Mouse (Mus musculus) CH12.LX (cell line): ENCODE results near the gene Tpsg1. TPM values are rescaled to one million over a fixed set of nuclear protein-coding genes. Genes with fewer than 3 reads are reported as not detected.

ENCODE experiments used
- DNase-seq: peaks from one replicate; pipeline ENCODE4 v3.0.0-alpha.2; 2013; ENCODE audit errors: extremely low read depth
- H3K27ac ChIP-seq: 2 replicates; pipeline ENCODE4 v1.5.1; 2012; ENCODE audit warnings: low read depth, mild to moderate bottlenecking, control low read depth, moderate library complexity; ENCODE audit not compliant: insufficient read depth
- H3K27me3 ChIP-seq: replicated peaks from 2 replicates; pipeline ENCODE3; 2012; ENCODE audit warnings: inconsistent platforms
- H3K36me3 ChIP-seq, 2 experiments: replicated peaks in 1 of 2; 2 replicates each; pipeline versions ENCODE3 to v1.6.1; 2012; ENCODE audit warnings: inconsistent platforms in 1 of 2, low read length in 1 of 2, mild to moderate bottlenecking in 1 of 2, mixed read lengths in 1 of 2, moderate library complexity in 1 of 2; ENCODE audit not compliant: control insufficient read depth in 1 of 2, insufficient read depth in 1 of 2
- H3K4me1 ChIP-seq, 2 experiments: 2 replicates each; pipeline ENCODE4 v1.6.1; 2012; ENCODE audit warnings: inconsistent platforms in 1 of 2, moderate library complexity in 1 of 2; ENCODE audit not compliant: insufficient read depth in 2 of 2, control insufficient read depth in 1 of 2
- H3K4me2 ChIP-seq: 2 replicates; pipeline ENCODE4 v1.6.1; 2012; ENCODE audit warnings: low read depth, mild to moderate bottlenecking, control low read depth; ENCODE audit not compliant: poor library complexity, insufficient read depth, severe bottlenecking
- H3K4me3 ChIP-seq, 3 experiments: fragments of 150-350 bp in 1 of 3; sonication (generic) in 1 of 3; replicated peaks in 1 of 3; 2 replicates each; pipeline versions ENCODE3 to v1.5.1; 2011 to 2012; ENCODE audit warnings: low read depth in 2 of 3, low read length in 2 of 3, mild to moderate bottlenecking in 2 of 3, moderate library complexity in 2 of 3, control low read depth in 1 of 3, improper control_type of control experiment in 1 of 3, inconsistent platforms in 1 of 3, mixed read lengths in 1 of 3; ENCODE audit not compliant: poor library complexity in 1 of 3
- H3K79me2 ChIP-seq: replicated peaks from 2 replicates; pipeline ENCODE4 v1.6.1; 2012; ENCODE audit warnings: mild to moderate bottlenecking, moderate library complexity; ENCODE audit not compliant: control insufficient read depth, poor library complexity, insufficient read depth, severe bottlenecking; ENCODE audit errors: extremely low read depth
- H3K9ac ChIP-seq: 2 replicates; pipeline ENCODE4 v1.6.1; 2012; ENCODE audit warnings: low read depth, mild to moderate bottlenecking, control low read depth, moderate library complexity; ENCODE audit not compliant: insufficient read depth
- H3K9me3 ChIP-seq: replicated peaks from 2 replicates; pipeline ENCODE3; 2012; ENCODE audit warnings: low read length, inconsistent platforms, mixed read lengths
- CHD1 ChIP-seq: IDR thresholded peaks from 2 replicates; pipeline ENCODE4 v1.6.1; 2012; ENCODE audit warnings: low read depth, low read length, improper control_type of control experiment, inconsistent platforms
- CHD2 ChIP-seq: IDR thresholded peaks from 2 replicates; pipeline ENCODE4 v1.6.1; 2011; ENCODE audit warnings: low read length, improper control_type of control experiment
- CTCF ChIP-seq, 2 experiments: IDR thresholded peaks in 1 of 2; conservative IDR thresholded peaks in 1 of 2; 2 replicates each; pipeline ENCODE4 v1.5.1; 2011 to 2012; ENCODE audit warnings: low read depth in 2 of 2, low read length in 2 of 2, improper control_type of control experiment in 1 of 2, inconsistent platforms in 1 of 2, mild to moderate bottlenecking in 1 of 2, moderate library complexity in 1 of 2
- EP300 ChIP-seq: IDR thresholded peaks from 2 replicates; pipeline ENCODE4 v1.6.1; 2011; ENCODE audit warnings: low read length, improper control_type of control experiment
- ETS1 ChIP-seq: conservative IDR thresholded peaks from 2 replicates; pipeline ENCODE4 v1.6.1; 2012; ENCODE audit warnings: low read depth, mild to moderate bottlenecking, inconsistent platforms, low read length, improper control_type of control experiment, moderate library complexity
- GABPA ChIP-seq: IDR thresholded peaks from 2 replicates; pipeline ENCODE4 v1.6.1; 2012; ENCODE audit warnings: low read depth, low read length, improper control_type of control experiment, inconsistent platforms; ENCODE audit not compliant: insufficient replicate concordance
- HCFC1 ChIP-seq: IDR thresholded peaks from 2 replicates; pipeline ENCODE4 v1.6.1; 2012; ENCODE audit warnings: low read depth, mild to moderate bottlenecking, inconsistent platforms, low read length, improper control_type of control experiment
- IRF4 ChIP-seq: IDR thresholded peaks from 2 replicates; pipeline ENCODE4 v1.6.1; 2014; ENCODE audit warnings: low read depth, mild to moderate bottlenecking, inconsistent platforms, low read length, improper control_type of control experiment
- KAT2A ChIP-seq: IDR thresholded peaks from 2 replicates; pipeline ENCODE4 v1.6.1; 2012; ENCODE audit warnings: low read length, improper control_type of control experiment, inconsistent platforms; ENCODE audit not compliant: insufficient replicate concordance
- MAZ ChIP-seq: IDR thresholded peaks from 2 replicates; pipeline ENCODE4 v1.6.1; 2012; ENCODE audit warnings: low read depth, mild to moderate bottlenecking, inconsistent platforms, low read length, improper control_type of control experiment, moderate library complexity
- MEF2A ChIP-seq: IDR thresholded peaks from 2 replicates; pipeline ENCODE4 v1.6.1; 2014; ENCODE audit warnings: low read depth, mild to moderate bottlenecking, inconsistent platforms, low read length, improper control_type of control experiment, borderline replicate concordance
- MYC ChIP-seq: IDR thresholded peaks from 2 replicates; pipeline ENCODE4 v1.6.1; 2011; ENCODE audit warnings: low read depth, mild to moderate bottlenecking, improper control_type of control experiment, low read length
- PAX5 ChIP-seq: IDR thresholded peaks from 2 replicates; pipeline ENCODE4 v1.6.1; 2012; ENCODE audit warnings: low read length, inconsistent platforms, mixed read lengths
- POLR2A ChIP-seq: IDR thresholded peaks from 2 replicates; pipeline ENCODE4 v1.6.1; 2011; ENCODE audit warnings: low read depth, mild to moderate bottlenecking, improper control_type of control experiment, low read length
- POLR2AphosphoS2 ChIP-seq: IDR thresholded peaks from 2 replicates; pipeline ENCODE4 v1.6.1; 2011; ENCODE audit warnings: low read depth, low read length, improper control_type of control experiment
- RAD21 ChIP-seq: IDR thresholded peaks from 2 replicates; pipeline ENCODE4 v1.6.1; 2011; ENCODE audit warnings: low read depth, mild to moderate bottlenecking, low read length, improper control_type of control experiment, moderate library complexity
- SMC3 ChIP-seq: IDR thresholded peaks from 2 replicates; pipeline ENCODE4 v1.6.1; 2011; ENCODE audit warnings: low read depth, low read length, improper control_type of control experiment
- TCF12 ChIP-seq: IDR thresholded peaks from 2 replicates; pipeline ENCODE4 v1.6.1; 2014; ENCODE audit warnings: low read depth, mild to moderate bottlenecking, inconsistent platforms, low read length, improper control_type of control experiment
- UBTF ChIP-seq: IDR thresholded peaks from 2 replicates; pipeline ENCODE4 v1.6.1; 2012; ENCODE audit warnings: low read depth, mild to moderate bottlenecking, inconsistent platforms, low read length, improper control_type of control experiment, moderate library complexity
- USF1 ChIP-seq: IDR thresholded peaks from 2 replicates; pipeline ENCODE4 v1.6.1; 2014; ENCODE audit warnings: low read depth, mild to moderate bottlenecking, inconsistent platforms, low read length, improper control_type of control experiment
- ZNF384 ChIP-seq: IDR thresholded peaks from 2 replicates; pipeline ENCODE4 v1.6.1; 2012; ENCODE audit warnings: low read depth, low read length, improper control_type of control experiment, inconsistent platforms
- dilution Hi-C: fragments of 300-500 bp; cut with MboI; formaldehyde crosslinking; loops from 2 replicates; pipeline ENCODE4 v1.14.3; 2020; ENCODE audit warnings: low sequenced_read_pairs; ENCODE audit not compliant: extremely low pct_unique_long_range_greater_than_20kb, extremely low pct_ligation_motif_present
- in situ Hi-C: fragments of 300-500 bp; cut with MboI; formaldehyde crosslinking; loops from 3 replicates; pipeline ENCODE4 v1.14.3; 2019; ENCODE audit warnings: low sequenced_read_pairs, low pct_ligation_motif_present, low pct_unique_long_range_greater_than_20kb, mixed read lengths
- polyA plus RNA-seq: library from polyadenylated mRNA; unstranded; fragments of >175 nt; gene quantifications from 2 replicates; pipeline ENCODE4 v1.2.1, GENCODE M21; 2012; ENCODE audit warnings: low read depth; ENCODE audit not compliant: insufficient read length
- total RNA-seq, 2 experiments: library from RNA; depleted of rRNA; stranded (reverse); fragments of 300-350 nt in 1 of 2; fragments of >200 nt in 1 of 2; gene quantifications; 2 replicates each; pipeline ENCODE4 v1.2.3; 2012 to 2014

Gene Tpsg1
- total and polyA plus RNA-seq, 3 experiments: not detected

DNA sequence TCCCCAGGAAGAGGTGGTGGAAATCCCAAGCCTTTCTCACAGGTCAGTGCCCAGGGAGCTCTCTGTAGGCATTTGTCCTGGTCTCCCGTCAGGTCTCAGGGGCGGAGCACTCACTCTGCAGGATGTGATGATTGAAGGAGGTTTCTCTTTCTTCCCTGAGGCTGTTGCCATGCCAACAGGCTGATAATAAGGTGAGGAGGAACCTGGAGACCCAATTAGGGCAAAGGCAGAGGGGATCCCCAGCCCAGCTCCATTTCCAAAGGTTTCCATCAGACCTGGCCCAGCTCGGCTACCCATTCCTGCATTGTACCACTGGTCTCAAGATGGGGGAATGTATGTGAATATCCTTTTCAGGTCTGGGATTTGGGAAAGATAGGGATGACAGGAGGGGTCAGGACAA, 35.1 kb downstream of the Tpsg1 start:
- Histone ChIP-seq H3K4me3 (no peak overlapping the region), H3K9ac (no peak overlapping the region)
- in situ Hi-C loops: loop anchor here (5.0 kb wide), 1 partner anchor 68 kb away; no protein-coding TSS in a partner anchor
- dilution Hi-C loops: no loop called here
- no peak for TF ChIP-seq RAD21
- TF ChIP-seq SMC3: no peak
- TF ChIP-seq POLR2A: no peak
- TF ChIP-seq KAT2A: no peak
- TF ChIP-seq CHD2: no peak
- TF ChIP-seq EP300: no peak
- no peak for TF ChIP-seq ETS1
- TF ChIP-seq MEF2A: no peak
- TF ChIP-seq ZNF384: no peak
- TF ChIP-seq UBTF: no peak
- no peak for TF ChIP-seq CTCF (conservative IDR thresholded peaks at IDR 0.05 in 1 of 2, IDR thresholded peaks at IDR 0.05 in 1 of 2; ENCODE audit: low read depth in 2 of 2, low read length in 2 of 2)
- no peak for TF ChIP-seq PAX5
- TF ChIP-seq POLR2AphosphoS2: no peak
- no peak for TF ChIP-seq IRF4
- no peak for TF ChIP-seq MAZ
- TF ChIP-seq CHD1: no peak
- TF ChIP-seq USF1: no peak
- no peak for TF ChIP-seq TCF12
- TF ChIP-seq, all 38 proteins: peak for 0
- Histone ChIP-seq H3K4me1 (no peaks in the 10 kb centered on the region), H3K9me3 (no peaks in the 10 kb centered on the region), H3K4me2 (no peak overlapping the region), H3K27ac (no peak overlapping the region), H3K79me2 (no peaks in the 10 kb centered on the region), H3K36me3 (no peaks in the 10 kb centered on the region), H3K27me3 (peaks cover 74% of the 10 kb centered on the region)
- DNase-seq: no peak

- DNase-seq: no peak
- Histone ChIP-seq H3K4me3 (no peak overlapping the region), H3K36me3 (no peaks in the 10 kb centered on the region), H3K79me2 (no peaks in the 10 kb centered on the region), H3K9ac (no peak overlapping the region), H3K27me3 (peaks cover 79% of the 10 kb centered on the region), H3K9me3 (no peaks in the 10 kb centered on the region), H3K4me1 (no peaks in the 10 kb centered on the region), H3K27ac (no peak overlapping the region), H3K4me2 (no peak overlapping the region)
- dilution Hi-C loops (no loop called here), in situ Hi-C loops (no loop called here)
- TF ChIP-seq RAD21 (no peak), POLR2A (no peak), ETS1 (no peak), IRF4 (no peak), GABPA (no peak), UBTF (no peak), HCFC1 (no peak), MYC (no peak), CHD1 (no peak)
These were observed 36.3 kb downstream of the Tpsg1 start for GRCm38 (mm10) chr17:25405224-25405895.
